Mouse (Mus musculus) liver, adult (tissue): ENCODE results near the gene Gcsam.

Experiments
- GATA4 ChIP-seq: IDR thresholded peaks from 2 replicates; pipeline ENCODE4 v1.6.1; 2014; ENCODE audit warnings: mild to moderate bottlenecking, low read length; ENCODE audit not compliant: insufficient replicate concordance

Gcsam gene

GRCm38 (mm10) chr16:45666136-45666535, 56.0 kb downstream of the Gcsam start:
- TF ChIP-seq GATA4: no peak

- TF ChIP-seq GATA4: no peak
These were observed 58.0 kb downstream of the Gcsam start for GRCm38 (mm10) chr16:45668178-45668577.

GRCm38 (mm10) chr16:45670005-45670404, 59.8 kb downstream of the Gcsam start:
- no peak for TF ChIP-seq GATA4
